Mouse (Mus musculus): ENCODE data around the gene Chrnb4. TPM values are rescaled to one million over a fixed set of nuclear protein-coding genes. Genes with fewer than 3 reads are reported as not detected.

The Chrnb4 gene
- total RNA-seq (2014; fragmentation: Nextera tagmentation) (not detected in 2 replicates), total RNA-seq (2017) (not detected in 2 replicates)

DNA sequence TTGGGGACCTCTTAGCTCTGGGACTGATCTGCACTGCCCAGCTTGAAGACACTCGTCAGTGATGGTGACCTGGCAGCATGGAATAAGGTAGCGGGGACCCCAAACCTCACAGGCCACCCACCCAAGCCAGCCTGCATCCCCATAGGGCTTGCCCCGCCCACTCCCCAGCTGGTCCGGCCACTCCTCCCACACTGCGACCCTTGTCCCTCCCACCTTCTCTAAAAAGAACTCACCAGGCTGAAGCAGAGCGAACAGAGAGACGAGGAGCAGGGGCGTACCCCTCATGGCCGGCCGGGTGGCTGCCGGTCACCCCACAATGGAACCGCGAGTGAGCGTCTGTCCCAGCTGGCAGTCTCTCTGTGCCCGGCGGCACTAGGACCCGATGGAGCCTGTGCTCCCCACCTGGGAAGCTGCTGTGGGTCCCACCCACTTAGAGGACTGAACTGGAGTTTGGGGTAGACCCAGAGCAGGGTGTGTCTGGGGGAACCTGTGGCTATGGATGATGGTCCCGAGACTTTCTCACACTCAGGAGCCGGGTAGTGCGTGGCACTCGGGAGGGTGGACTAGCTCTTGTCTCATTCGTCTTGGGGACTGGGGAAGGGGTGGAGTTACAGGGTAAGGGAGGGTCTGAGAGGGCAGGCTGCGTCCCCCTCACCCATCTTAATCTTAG is at the start of gene Chrnb4:
Chrnb4 (minus strand) TSS at position 569 of the 670 bp plus-strand sequence.
- peak; percentile 55 for ATAC-seq (replicated peaks; ENCODE audit: poor library complexity, severe bottlenecking)

DNA sequence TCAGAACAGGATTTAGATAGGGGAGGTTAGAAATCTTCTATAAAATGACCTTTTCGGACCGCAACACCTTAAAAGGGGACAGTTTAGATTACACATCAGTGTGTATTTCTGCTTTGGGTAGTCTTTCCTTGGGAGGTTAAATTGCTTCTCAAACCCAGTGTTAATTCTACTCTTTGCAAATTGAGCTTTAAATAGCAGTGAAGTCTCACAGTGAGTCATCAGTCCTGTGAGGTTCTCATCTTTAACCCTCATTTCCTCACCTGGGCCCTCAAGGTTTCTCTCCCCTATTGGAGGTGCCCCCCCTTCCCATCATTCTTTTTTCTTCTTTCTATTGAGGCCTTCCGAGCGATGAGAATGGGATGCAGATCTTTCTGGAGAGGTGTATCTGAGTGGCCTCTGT is 48.3 kb upstream of the Chrnb4 start:
- no peak for ATAC-seq (replicated peaks; ENCODE audit: poor library complexity, severe bottlenecking)

DNA sequence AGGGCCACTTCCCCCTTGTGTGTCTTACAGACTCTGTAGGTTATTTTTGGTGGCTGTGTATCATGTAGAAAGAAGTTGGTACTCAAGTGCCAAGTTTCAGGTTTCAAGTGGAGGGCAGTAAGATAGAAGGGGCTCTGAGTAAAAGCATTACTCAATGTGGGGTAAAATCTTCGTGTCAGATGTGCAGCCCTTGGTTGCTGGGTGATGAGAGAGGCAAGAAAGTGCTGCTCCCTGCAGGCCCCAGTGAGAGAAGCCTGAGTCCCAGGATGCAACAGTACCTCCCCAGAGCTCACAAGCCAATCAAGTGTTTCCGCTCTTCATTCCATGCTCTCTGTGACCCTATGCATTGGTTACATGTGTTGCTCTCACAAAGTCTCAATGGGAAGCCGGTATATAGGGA is 47.5 kb upstream of the Chrnb4 start:
- no peak for ATAC-seq (replicated peaks; ENCODE audit: poor library complexity, severe bottlenecking)

DNA sequence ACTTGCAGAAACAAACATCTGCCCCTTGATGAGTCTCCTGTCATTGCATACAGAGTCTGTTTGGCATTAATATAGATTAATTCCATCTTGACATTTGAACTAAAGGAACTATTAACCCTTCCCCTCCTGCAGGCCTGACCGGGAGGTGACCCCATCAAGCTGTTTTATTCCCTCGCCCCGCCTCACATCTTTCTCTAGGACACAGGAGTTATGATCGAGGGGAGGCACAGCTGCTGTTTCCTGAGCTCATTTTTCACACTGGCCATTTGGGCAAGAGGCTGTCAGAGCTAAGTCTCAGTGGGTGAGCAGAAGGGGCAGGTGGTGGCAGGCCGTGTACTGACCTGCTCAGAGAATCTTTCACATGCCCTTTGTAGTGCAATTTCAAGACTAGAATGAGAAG is 41.6 kb upstream of the Chrnb4 start:
- ATAC-seq (replicated peaks; ENCODE audit: poor library complexity, severe bottlenecking) = no peak

DNA sequence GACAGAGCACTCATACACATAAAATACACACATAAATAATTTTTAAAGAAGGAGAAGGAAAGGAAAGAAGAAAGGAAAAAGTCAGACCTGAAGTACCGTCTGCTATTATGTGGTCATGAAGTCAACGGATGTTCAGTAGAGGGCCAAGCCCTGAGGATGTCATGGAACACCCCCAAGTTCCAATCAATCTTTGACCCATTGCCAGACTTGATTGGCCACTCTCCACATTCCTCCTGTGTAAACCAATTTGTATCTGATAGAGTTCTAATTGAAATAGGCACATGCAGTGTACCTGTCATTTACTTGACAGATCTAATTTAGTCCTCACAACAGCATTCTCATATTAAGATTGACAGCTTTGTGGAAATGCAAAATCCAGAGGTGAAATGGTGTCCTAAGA is 40.6 kb upstream of the Chrnb4 start:
- ATAC-seq (replicated peaks; ENCODE audit: poor library complexity, severe bottlenecking) = no peak

DNA sequence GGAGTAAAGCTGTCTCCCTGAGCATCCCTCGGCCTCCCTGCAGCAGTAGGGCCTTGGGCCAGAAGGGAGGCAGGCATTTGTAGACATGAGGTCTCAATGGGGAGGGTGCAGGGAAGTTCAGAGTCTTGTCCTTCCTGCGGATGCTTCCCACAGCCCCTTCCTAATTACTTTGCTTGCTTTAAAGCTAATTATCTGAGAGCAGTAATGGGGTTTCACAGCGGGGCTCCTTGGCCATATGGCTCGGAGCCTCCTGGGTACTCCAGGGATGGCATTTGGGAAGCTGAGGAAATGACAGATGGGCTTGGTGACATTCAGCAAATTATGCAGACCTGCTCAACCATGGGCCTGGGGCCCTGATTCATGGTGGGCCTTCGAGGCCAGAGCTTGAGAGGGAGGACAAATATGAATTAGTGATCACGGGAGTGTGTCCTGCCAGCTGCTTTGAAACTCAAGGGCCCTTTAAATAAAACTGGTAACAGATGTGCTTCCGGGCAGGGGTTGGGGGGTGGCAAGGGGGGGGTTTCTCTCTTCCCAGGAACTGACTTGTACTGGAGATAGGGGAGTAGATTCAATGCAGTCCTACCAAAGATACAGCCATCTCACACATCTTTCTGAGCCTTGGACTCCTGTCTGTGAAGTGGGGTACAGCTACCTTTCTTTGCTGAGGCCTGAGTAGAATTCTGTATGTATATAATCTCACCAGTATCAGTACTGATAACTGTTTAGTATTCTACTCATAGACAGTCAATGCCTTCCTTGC is 34.8 kb upstream of the Chrnb4 start:
- ATAC-seq (replicated peaks; ENCODE audit: poor library complexity, severe bottlenecking) = no peak

DNA sequence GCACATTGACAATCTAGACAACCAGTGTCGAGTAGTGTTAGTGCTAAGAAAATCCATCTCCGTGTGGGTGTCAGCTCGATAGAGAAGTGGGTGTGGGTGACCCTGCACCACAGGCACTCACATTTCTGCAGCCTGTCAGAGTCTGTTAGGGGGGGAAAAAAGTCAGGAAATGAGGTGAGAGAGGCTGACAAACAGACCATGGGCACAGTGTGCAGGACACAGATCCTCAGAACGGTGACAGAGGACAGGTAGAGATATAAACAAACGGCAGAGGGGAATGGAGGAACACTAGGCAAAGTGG is 19.3 kb upstream of the Chrnb4 start:
- ATAC-seq (replicated peaks; ENCODE audit: poor library complexity, severe bottlenecking) = no peak

DNA sequence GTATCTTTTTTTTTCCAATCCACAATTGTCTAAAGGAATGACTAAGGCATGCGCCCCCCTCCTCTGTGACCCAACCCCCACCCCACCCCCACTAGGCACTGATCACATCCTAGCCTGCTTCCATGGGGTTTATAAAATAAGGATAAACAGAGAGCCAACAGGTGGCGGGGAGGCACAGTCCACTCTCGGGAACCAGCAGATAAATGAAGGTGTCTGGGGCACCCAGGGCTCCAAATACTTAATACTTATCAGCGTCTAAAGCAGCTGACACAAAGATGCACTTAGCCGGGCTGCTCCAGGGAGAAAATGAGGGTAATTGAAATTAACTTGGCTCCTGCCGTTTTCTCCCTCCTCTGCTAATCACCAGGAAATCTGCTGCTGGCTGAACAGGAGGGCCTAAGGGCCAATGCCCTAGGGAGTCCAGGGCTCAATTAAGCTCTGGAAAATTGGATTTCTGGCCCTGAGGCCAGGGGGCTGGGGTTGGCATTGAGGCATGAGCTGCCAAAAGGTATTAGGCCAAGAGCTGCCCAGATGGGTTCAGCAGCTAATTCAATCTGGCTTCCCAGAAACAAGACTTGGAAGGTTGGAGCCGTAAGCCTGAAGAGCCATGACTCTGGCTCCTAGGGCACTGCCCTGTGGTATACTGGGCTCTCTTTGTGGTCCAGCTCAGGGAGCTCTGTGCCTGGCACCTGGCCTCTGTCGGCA is 18.8 kb upstream of the Chrnb4 start:
- no peak for ATAC-seq (replicated peaks; ENCODE audit: poor library complexity, severe bottlenecking)

DNA sequence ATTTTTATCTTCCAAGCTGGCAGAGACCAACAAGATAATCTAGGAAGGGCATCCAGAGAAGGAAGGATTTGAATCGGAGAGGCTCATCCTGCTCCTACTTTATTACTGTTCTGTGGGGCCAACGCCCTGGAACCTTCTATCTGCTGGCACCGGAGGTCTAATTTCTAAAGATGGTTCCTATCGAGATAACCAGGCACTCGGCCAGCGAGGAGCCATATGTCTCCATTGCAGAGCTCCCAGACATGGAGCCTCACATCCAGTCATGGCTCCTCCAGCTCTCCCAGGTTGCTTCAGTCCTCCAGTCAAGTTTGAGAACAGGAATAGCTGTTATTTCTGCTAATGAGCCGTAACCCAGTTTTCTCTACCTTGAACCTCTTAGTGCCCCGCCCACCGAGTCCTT is 16.7 kb upstream of the Chrnb4 start:
- no peak for ATAC-seq (replicated peaks; ENCODE audit: poor library complexity, severe bottlenecking)

DNA sequence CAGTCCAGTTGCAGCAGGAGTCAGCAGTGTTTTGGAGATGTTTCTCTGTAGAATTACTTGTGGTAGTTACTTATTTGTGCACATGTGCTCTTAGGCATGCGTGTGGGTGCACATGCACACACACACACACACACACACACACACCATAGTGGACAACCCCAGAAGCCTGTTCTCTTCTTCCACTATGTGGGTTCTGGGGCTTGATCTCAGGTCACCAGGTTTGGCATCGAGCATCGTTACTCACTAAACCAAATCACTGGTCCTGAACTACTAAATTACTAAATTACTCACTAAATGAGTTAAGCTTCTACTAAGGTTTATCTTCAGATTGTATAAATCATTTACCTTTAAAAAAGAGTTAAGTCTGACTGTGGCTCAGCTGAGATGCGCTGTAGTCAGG is 9.5 kb upstream of the Chrnb4 start:
- no peak for ATAC-seq (replicated peaks; ENCODE audit: poor library complexity, severe bottlenecking)

DNA sequence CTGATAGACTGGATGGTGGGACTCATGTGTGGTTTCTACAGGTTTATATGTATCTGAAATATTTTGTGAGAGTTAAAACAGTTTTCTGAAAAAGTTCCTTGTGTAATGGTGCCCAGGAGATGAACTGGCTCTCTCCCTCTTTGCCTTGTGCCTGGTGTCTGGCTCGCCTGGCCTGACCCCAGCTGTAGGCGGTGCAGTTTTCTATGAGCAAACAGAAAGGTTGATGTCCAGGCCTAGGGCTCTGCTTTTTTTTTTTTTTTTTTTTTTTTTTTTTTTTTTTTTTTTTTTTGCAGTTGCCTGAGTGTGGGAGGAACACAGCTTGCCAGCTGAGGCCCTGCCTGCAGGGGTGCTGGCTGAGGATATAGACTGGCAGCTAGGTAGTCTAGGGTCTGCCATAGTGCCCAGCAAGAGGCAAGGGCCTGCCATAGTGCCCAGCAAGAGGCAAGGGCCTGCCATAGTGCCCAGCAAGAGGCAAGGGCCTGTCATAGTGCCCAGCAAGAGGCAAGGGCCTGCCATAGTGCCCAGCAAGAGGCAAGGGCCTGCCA is 6.9 kb upstream of the Chrnb4 start:
- ATAC-seq (replicated peaks; ENCODE audit: poor library complexity, severe bottlenecking) = no peak

DNA sequence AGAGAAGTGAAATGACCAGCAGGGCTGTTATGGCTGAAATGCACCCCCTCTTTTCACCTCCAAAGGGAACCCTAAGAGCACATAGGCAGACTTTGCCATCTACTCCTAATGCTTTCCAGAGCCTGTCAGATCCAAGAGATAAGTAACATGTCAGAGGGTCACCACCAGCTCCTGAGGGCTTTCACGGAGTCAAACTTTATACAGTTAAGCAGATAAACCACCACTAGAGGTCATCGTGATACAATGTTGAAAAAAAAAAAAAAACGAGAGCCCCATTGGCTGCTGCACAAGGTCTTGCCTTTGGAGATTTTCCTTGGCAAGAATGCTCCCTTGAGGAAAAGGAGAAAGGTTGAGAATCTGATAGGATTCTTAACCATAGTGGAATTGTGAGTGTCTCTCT is 1.8 kb downstream of the Chrnb4 start:
- ATAC-seq (replicated peaks; ENCODE audit: poor library complexity, severe bottlenecking) = 0 out of 2 replicates have a peak, but pooled peaks have one; percentile 37

DNA sequence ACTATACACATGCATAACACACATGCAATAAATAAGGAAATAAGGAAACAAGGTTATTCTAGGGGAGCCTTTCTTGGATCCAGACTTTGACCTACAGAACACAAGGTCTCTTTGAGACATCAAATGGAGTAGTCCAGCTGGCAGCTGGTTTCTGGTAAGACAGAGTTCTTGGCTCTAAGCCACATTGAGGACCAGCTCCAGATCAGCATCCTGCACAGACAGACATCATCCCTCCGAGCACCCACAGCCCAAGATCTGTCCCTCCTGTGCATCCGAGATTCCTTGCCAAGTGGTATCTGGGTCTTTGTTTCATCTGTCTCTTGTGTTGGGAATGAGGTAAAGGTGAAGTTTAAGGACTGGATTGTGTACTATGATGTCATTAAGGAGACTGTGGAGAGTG is 3.6 kb downstream of the Chrnb4 start:
- no peak for ATAC-seq (replicated peaks; ENCODE audit: poor library complexity, severe bottlenecking)

DNA sequence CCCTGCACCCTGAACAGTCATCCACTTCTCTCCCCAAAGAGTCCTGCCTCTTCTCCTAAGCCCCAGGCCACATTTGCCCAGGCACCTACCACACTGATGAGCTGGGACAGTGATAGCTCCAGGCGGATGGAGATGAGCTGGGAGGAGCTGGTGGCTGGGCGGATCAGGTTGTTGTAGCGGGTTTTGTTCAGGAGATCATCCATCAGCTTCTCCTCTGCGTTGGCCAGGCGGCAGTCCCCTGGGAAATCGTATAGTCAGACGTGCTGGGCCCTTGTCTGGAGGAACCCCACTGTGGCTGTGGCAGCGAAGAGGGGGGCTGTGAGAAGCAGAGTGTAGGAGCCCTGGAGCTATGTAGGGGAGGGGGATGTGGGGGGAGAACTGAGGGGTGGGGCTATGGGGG is 4.9 kb downstream of the Chrnb4 start:
- ATAC-seq (replicated peaks; ENCODE audit: poor library complexity, severe bottlenecking) = no peak

DNA sequence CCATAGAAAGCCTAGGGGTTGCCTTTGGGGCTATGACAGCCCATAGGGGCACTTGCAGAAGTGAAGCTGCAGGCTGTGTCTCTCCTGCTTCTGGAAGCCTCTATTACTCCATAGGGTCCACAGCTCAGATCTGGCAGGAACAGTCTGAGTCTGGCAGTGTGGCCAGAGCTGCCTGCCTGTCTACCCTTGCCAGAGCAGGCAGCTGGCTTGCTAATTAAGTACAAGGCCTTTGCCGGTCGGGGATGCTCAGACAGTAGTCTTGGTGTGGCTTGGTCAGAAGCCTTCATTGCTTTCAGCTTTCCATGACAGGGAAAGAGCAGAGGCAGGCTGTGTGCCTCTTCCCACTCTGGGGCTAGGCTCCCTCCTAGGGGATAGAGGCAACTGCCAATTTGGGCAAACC is 7.2 kb downstream of the Chrnb4 start:
- ATAC-seq (replicated peaks; ENCODE audit: poor library complexity, severe bottlenecking) = no peak

DNA sequence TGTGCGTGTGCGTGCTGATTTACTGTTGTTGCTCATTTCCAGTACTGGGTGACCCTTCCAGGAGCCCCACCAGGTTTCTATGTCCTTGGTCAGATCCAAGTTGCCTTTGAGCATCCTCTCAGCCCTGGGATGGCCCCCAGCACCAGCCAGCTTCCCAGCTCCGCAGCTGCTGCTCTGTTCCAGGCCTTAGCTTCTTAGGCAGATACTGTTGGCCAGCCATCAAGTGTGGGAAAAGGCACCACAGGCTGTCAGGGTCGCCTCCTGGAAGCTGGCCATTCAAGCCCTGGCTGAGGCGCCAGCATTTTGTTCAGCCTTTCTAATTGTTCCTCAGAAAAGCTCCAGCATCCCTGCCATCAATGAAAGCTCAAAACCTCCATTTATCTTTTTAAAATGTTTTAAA is 8.6 kb downstream of the Chrnb4 start:
- no peak for ATAC-seq (replicated peaks; ENCODE audit: poor library complexity, severe bottlenecking)

DNA sequence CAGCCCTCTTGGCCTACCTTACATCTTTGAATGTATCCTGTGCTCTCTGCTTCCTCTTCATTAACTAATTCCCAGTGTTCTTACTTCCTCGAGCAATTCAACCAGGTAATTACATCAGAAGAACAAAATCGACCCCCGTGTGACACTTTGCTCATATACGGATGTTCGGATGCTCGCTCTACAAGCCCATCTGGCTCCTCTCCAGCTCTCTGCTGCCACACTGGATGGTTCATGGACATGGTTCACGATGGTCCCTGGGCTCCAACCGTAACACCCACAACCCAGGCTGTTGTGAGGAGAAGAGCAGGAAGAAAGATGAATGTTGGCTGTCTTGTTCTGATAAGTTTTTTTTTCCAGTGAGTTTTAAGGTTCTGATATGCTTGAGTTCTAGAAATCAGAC is 9.6 kb downstream of the Chrnb4 start:
- no peak for ATAC-seq (replicated peaks; ENCODE audit: poor library complexity, severe bottlenecking)

DNA sequence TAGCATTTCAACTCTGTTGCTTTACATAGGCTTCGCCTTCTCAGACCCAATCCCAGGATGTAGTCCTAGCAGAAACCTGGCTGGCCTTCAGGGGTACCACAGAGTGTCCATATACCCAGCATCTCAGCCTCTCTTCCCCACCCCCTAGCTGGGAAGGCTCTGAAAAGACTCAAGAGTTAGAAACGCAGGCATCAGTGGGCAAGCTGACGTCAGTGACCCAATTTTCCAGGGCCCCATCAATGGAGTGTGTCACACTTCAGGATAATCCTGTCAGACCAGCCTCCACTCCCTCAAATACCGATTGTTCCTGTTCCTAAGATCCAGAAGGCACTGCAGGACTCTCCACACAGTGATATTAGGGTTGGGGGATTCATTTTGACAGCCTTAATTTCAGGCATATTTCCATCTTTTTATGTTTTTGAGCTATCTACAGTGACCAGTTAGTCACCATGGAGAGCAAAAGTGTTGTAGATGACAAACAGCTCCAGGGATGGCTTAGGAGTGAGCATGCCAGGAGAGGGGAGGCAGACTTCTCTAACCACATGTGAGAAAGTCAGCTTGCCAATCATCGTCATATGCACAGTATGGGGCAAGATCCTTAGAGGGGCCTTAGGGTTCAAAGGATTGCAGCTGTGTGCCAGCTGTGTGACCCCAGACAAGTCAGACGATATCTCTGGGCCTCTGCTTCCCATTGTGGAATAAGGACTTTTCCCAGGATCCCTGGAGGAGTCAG is 17.0 kb downstream of the Chrnb4 start:
- ATAC-seq (replicated peaks; ENCODE audit: poor library complexity, severe bottlenecking) = no peak

DNA sequence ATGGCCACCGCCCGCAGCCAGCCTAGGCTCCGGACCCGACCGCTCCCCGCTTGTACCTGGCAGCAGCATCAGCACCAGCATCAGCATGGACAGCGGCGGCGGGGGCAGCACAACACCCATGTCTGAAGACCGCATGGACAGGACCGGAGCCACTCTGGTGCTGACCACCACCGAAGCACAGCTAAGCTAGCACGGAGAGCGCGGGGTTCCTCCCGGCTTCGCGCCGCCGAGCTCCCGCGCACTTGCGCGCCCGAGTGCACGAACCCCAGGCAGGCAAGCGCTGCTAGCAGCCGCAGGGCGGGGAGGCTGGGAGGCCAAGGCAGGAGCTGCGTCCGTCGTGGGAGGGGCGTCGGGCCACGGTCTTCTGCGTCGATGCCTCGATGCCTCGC is 22.3 kb downstream of the Chrnb4 start, which contains the start of gene Chrna3:
Chrna3 (minus strand) TSS at position 288 of the 389 bp plus-strand sequence.
- peak; percentile 36; the same call in 1 of the 2 replicates for ATAC-seq (replicated peaks; ENCODE audit: poor library complexity, severe bottlenecking)

DNA sequence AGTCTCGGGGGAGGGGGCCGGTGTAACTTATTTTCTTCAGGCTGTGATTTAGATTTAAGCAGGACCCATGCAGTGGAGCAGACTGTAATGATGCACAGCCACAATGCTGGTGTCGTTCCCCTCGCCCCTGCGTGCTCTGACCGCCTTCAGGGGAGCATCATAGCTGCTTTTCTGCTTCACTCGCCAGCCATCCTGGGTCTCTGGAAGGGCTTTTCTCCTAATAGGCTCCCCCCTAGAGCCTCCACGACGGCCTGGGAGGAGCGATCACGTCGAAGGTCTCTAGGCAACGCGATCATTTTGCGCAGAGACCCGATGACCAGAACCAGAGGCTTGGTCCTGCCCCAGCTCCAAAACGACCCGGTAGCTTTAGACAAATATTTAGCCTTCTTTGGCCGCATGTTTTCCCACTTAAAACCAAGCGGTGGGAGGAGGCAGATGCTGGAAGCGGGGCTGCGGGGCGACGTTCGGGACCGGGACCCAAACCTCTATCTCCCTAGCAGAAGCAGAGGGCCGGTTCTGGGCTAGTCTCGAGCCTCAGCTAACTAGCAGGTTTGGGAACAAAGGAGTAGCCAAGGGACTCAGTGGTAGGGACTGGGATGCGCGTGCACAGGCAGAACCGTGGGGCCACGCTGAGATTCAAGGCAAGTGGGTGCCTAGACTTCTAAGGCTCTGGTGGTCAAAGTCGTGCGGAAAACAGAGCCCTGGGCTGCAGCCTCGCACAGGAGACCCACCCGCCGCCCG is 22.9 kb downstream of the Chrnb4 start:
- ATAC-seq (replicated peaks; ENCODE audit: poor library complexity, severe bottlenecking) = no peak
